Mouse (Mus musculus) left cerebral cortex, postnatal 36 days (tissue): ENCODE measurements around the gene Zfp972. TPM values are rescaled to one million over a fixed set of nuclear protein-coding genes. Genes with fewer than 3 reads are reported as not detected.
A peak's percentile ranks its signal among the peaks of the same experiment; 100 is the strongest.
"Not testable (repeated sequence)": the region's sequence is repeated elsewhere in the genome, so short reads cannot be mapped to it uniquely, and the experiment has no call there.

Experiments used
- DNase-seq, 2 experiments: peaks; one replicate each; pipeline ENCODE4 v3.0.0; 2021 to 2022; ENCODE audit warnings: low spot score in 2 of 2, mixed read lengths in 1 of 2
- intact Hi-C: fragments of 180-260 bp; cut with DNase I; formaldehyde crosslinking; loops from one replicate; pipeline ENCODE4 v1.15.1; 2025
- total RNA-seq, 2 experiments: library from RNA; stranded (reverse); gene quantifications; 2 replicates each; pipeline ENCODE4 v1.2.3; 2021

Zfp972 gene
- total RNA-seq, result 1 to 10 TPM in 1 of 2 experiments, under 1 TPM in 1; 0.84 to 1.1 TPM

GRCm38 (mm10) chr2:177925563-177926103 lies at the start of gene Zfp972:
Gene Zfp972 (minus strand): TSS chr2:177925613.
- DNase-seq, intact Hi-C loops: not testable (repeated sequence)

GRCm38 (mm10) chr2:177974814-177975213 lies 49.4 kb upstream of the Zfp972 start:
- DNase-seq, intact Hi-C loops: not testable (repeated sequence)

- DNase-seq, result peak; percentile 82 to 86
- intact Hi-C loops, result not testable (repeated sequence)
These were observed 31.7 kb upstream of the Zfp972 start, which contains the start of gene Gm14326 for GRCm38 (mm10) chr2:177957145-177957544. Gene Gm14326 (minus strand): TSS chr2:177957297.

- intact Hi-C loops, result not testable (repeated sequence)
- peak; percentile 35 to 43 for DNase-seq
These were observed 31.3 kb upstream of the Zfp972 start for GRCm38 (mm10) chr2:177956734-177957133.

- DNase-seq, intact Hi-C loops: not testable (repeated sequence)
These were observed 22.1 kb downstream of the Zfp972 start for GRCm38 (mm10) chr2:177903276-177903675.

- DNase-seq, intact Hi-C loops: not testable (repeated sequence)
These were observed 27.2 kb downstream of the Zfp972 start for GRCm38 (mm10) chr2:177898171-177898570.

GRCm38 (mm10) chr2:177897046-177897578 lies 28.3 kb downstream of the Zfp972 start, which contains the start of gene Gm14327:
Gene Gm14327 (plus strand): TSS chr2:177897096.
- intact Hi-C loops, DNase-seq: not testable (repeated sequence)

- intact Hi-C loops, DNase-seq: not testable (repeated sequence)
These were observed 37.7 kb downstream of the Zfp972 start for GRCm38 (mm10) chr2:177887743-177888142.

GRCm38 (mm10) chr2:177862254-177862653 lies 63.2 kb downstream of the Zfp972 start:
- DNase-seq, intact Hi-C loops: not testable (repeated sequence)

Other genes starting within 250 kb of the Zfp972 start
- 10 to 100 TPM; 29.2 to 38.7 TPM for gene Gm14322, start 166.3 kb downstream of the Zfp972 start, total RNA-seq
- gene Gm14325, start 85.3 kb downstream of the Zfp972 start, total RNA-seq, result 100 to 1,000 TPM; 109 to 131 TPM
- gene Gm14327, start 28.5 kb downstream of the Zfp972 start, total RNA-seq, result 1 to 10 TPM; 5.3 to 6.4 TPM
- gene Gm14326, start 31.7 kb upstream of the Zfp972 start, total RNA-seq, result 10 to 100 TPM; 48.8 to 50.2 TPM
- gene Zfp971, start 97.7 kb upstream of the Zfp972 start, total RNA-seq, result 10 to 100 TPM; 19.6 to 22.0 TPM
- gene Zfp931, start 152.9 kb upstream of the Zfp972 start, total RNA-seq, result 10 to 100 TPM; 18.6 to 24.1 TPM
- gene Phactr3, start 193.4 kb upstream of the Zfp972 start, total RNA-seq, result 100 to 1,000 TPM; 163 to 164 TPM